Mouse (Mus musculus): ENCODE results near the gene Kctd18. TPM values are rescaled to one million over a fixed set of nuclear protein-coding genes. Genes with fewer than 3 reads are reported as not detected.

The Kctd18 gene
- total RNA-seq, 2 experiments from 2014 or later: 10.6 to 16.3 TPM

DNA sequence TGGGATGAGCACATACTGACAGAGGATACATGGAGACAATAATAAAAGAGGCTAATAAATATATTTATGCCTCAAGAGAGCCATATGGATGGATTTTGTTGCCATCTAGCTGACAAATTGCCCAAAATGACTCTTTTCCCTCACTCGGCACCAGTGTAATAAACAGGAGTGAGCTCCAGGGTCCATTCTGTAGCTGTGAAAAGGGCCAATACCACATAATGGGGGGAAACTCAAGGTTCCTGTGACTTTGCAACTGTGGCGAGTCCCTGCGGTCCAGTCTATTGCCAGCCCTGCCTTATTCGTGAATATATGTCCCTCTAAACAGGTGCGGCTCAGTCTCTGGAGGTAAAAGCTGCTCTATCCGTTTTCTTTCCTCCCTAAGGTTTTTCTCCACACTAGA is 107.2 kb downstream of the Kctd18 start:
- DNase-seq (ENCODE audit: low spot score in 2 of 2): no peak

- no peak for DNase-seq (ENCODE audit: low spot score in 2 of 2)
These were observed 112.4 kb downstream of the Kctd18 start for GRCm38 (mm10) chr1:57906312-57906711.

GRCm38 (mm10) chr1:57905912-57906311 is 112.8 kb downstream of the Kctd18 start:
- DNase-seq (ENCODE audit: low spot score in 2 of 2): no peak

Other genes with a start within 250 kb of the Kctd18 start
- gene Spats2l, start 244.8 kb downstream of the Kctd18 start, total RNA-seq (2021): 10 to 100 TPM; 72.4 to 84.7 TPM
- gene Sgo2a, start 23.0 kb downstream of the Kctd18 start, total RNA-seq (2021): 1 to 10 TPM; 8.2 to 8.3 TPM
- gene Aox1, start 11.0 kb upstream of the Kctd18 start, total RNA-seq (2021): 1 to 10 TPM; 5.5 to 6.0 TPM
- gene Aox3, start 94.2 kb upstream of the Kctd18 start, total RNA-seq (2021): under 1 TPM; 0.21 to 0.69 TPM
- gene Aox4, start 191.4 kb upstream of the Kctd18 start, total RNA-seq (2021): under 1 TPM; 0.52 to 0.98 TPM